Mouse (Mus musculus): ENCODE measurements at regions not wholly inside any gene's neighbourhood (a gene's known extent, or its start where the extent isn't known, plus 50 kb on each side); places are given as distances from the start of the nearest gene placed in this dataset.

DNA sequence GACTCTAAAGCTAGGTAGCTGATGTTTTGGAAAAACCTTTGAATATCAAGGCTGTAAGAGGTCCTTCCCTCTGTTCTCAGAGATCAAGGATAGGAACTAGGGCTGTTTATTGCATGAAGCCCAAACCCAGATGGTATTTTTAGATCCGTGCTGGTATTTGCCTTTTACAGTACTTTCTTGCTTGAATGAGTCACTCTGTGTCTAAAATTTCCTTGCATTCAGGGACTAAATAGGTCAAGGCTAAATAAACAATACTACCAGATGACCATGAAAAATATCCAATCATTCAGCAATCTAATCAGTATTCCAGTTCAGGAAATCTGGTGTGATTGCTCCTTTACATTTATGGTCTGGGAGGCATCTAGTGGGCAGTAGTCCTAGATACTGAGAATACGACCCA lies 243.6 kb downstream of the Btg1 start:
- Histone ChIP-seq H3K4me1 (ENCODE audit: control insufficient read depth, insufficient read depth, insufficient read length, low read length) (no peaks in the 10 kb centered on the region), H3K4me3 (ENCODE audit: low read depth, low read length) (no peak overlapping the region), H3K36me3 (ENCODE audit: control insufficient read depth, insufficient read depth, low read length) (no peaks in the 10 kb centered on the region), H3K27ac (ENCODE audit: insufficient read depth, low read depth, low read length) (no peak overlapping the region), H3K27me3 (ENCODE audit: control insufficient read depth, insufficient read depth, low read length) (no peaks in the 10 kb centered on the region)
- 84% methylated on average over 2 of the region's 2 CpGs for WGBS
- TF ChIP-seq POLR2A (IDR thresholded peaks at IDR 0.05; ENCODE audit: low read depth, low read length) (no peak), CTCF (IDR thresholded peaks at IDR 0.05; ENCODE audit: extremely low read depth, insufficient read length, insufficient replicate concordance, low read depth, low read length) (no peak)

DNA sequence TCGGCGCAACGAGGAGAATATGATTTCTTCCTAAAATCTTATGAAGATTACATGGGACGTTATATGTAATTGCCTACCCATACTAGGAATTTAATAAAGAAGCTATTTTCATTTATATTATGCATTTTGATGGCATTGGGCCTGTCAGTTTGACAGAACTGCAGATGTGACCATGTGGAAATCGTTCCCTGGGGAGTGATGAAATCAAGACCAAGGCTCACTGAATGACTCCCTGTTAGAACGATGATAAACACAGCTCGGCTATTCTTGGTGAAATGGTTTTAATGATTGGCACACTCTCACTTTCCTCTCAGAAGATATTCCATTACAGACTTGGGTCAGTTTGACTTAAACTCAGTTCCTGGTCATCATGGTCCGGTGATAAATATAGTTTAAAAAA lies 246.4 kb downstream of the Btg1 start:
- Histone ChIP-seq H3K4me3 (ENCODE audit: low read depth, low read length) (no peak overlapping the region), H3K27me3 (ENCODE audit: control insufficient read depth, insufficient read depth, low read length) (no peaks in the 10 kb centered on the region), H3K27ac (ENCODE audit: insufficient read depth, low read depth, low read length) (no peak overlapping the region), H3K36me3 (ENCODE audit: control insufficient read depth, insufficient read depth, low read length) (no peaks in the 10 kb centered on the region), H3K4me1 (ENCODE audit: control insufficient read depth, insufficient read depth, insufficient read length, low read length) (no peaks in the 10 kb centered on the region)
- TF ChIP-seq CTCF (IDR thresholded peaks at IDR 0.05; ENCODE audit: extremely low read depth, insufficient read length, insufficient replicate concordance, low read depth, low read length) (no peak), POLR2A (IDR thresholded peaks at IDR 0.05; ENCODE audit: low read depth, low read length) (no peak)
- WGBS = 85% methylated on average over 8 of the region's 8 CpGs

DNA sequence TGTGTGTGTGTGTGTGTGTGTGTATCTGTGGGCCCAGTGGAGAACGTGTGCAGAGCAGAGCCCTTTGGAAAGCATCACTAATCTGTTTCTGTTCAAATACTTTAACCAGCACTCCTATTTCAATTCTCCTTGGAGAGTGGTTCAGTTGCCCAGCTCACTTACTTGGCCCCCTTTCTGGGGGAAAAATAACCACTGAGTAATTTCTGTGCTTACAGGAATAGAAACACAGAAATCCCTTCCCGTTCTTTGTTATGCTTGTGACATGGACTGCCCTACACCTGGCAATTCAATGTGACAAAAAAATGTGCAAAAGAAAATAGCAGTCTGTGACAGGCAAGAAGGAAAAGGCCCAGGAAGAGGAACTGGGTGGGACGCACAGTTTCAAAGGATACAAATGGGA lies 249.7 kb downstream of the Btg1 start:
- no peak overlapping the region for H3K27ac ChIP-seq (ENCODE audit: insufficient read depth, low read depth, low read length)
- no peaks in the 10 kb centered on the region for H3K4me1 ChIP-seq (ENCODE audit: control insufficient read depth, insufficient read depth, insufficient read length, low read length)
- no peaks in the 10 kb centered on the region for H3K36me3 ChIP-seq (ENCODE audit: control insufficient read depth, insufficient read depth, low read length)
- no peaks in the 10 kb centered on the region for H3K27me3 ChIP-seq (ENCODE audit: control insufficient read depth, insufficient read depth, low read length)
- H3K4me3 ChIP-seq (ENCODE audit: low read depth, low read length) = no peak overlapping the region
- 83% methylated on average over 3 of the region's 3 CpGs for WGBS
- no peak for TF ChIP-seq POLR2A (IDR thresholded peaks at IDR 0.05; ENCODE audit: low read depth, low read length)
- TF ChIP-seq CTCF (IDR thresholded peaks at IDR 0.05; ENCODE audit: extremely low read depth, insufficient read length, insufficient replicate concordance, low read depth, low read length) = no peak

DNA sequence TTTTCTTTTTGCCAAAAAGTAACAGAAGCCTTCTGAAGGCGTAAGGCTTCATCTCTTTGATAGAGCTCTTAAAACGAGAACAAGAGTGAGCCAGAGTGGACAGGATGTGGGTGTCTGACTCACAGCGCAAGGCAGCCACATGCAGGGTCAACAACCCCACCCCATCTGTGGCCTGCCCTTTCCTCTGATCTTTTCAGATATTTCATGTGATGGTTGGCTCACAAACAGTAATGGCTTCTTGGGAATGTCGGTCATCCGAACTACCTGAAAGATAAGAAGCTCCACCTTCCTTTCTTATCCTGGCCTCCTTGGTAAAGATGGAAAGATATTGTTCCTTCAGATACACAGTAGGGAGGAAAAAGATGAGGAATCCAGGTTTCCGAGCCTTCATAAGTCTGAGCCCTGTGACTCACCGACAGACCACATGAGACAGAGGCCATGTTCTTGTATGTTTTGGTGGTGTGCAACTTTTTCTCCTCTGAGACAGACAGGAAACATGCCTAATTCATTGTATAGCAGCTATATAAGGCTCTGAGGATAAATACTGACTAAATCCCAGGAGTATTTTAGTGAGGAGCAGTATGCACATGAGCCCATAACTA lies 254.9 kb downstream of the Btg1 start:
- TF ChIP-seq POLR2A (IDR thresholded peaks at IDR 0.05; ENCODE audit: low read depth, low read length) (no peak), CTCF (IDR thresholded peaks at IDR 0.05; ENCODE audit: extremely low read depth, insufficient read length, insufficient replicate concordance, low read depth, low read length) (no peak)
- no peak overlapping the region for H3K4me3 ChIP-seq (ENCODE audit: low read depth, low read length)
- H3K27ac ChIP-seq (ENCODE audit: insufficient read depth, low read depth, low read length) = no peak overlapping the region
- H3K36me3 ChIP-seq (ENCODE audit: control insufficient read depth, insufficient read depth, low read length) = no peaks in the 10 kb centered on the region
- 76% methylated on average over 7 of the region's 7 CpGs for WGBS
- no peaks in the 10 kb centered on the region for H3K27me3 ChIP-seq (ENCODE audit: control insufficient read depth, insufficient read depth, low read length)
- H3K4me1 ChIP-seq (ENCODE audit: control insufficient read depth, insufficient read depth, insufficient read length, low read length) = no peaks in the 10 kb centered on the region; the same call in 1 of the 2 replicates

DNA sequence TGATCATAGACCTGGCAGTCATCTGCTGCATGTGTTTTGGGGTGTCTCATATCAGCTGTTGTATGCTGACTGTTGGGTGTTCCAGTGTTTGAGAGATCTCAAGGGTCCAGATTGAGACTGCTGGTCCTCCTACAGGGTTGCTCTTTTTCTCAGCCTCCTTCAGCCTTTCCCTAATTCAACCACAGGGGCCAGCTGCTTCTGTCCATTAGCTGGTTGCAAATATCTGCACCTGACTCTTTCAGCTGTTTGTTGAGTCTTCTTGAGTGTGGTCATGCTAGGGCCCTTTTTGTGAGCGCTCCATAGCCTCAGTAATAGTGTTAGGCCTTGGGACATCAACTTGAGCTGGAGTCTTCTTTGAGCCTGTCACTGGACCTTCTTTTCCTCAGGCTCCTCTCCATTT lies 257.8 kb downstream of the Btg1 start:
- H3K36me3 ChIP-seq (ENCODE audit: control insufficient read depth, insufficient read depth, low read length) = no peaks in the 10 kb centered on the region
- no peaks in the 10 kb centered on the region; the same call in 1 of the 2 replicates for H3K4me1 ChIP-seq (ENCODE audit: control insufficient read depth, insufficient read depth, insufficient read length, low read length)
- TF ChIP-seq POLR2A (IDR thresholded peaks at IDR 0.05; ENCODE audit: low read depth, low read length) = no peak
- no peak for TF ChIP-seq CTCF (IDR thresholded peaks at IDR 0.05; ENCODE audit: extremely low read depth, insufficient read length, insufficient replicate concordance, low read depth, low read length)
- no peak overlapping the region for H3K4me3 ChIP-seq (ENCODE audit: low read depth, low read length)
- 100% methylated on average over 1 of the region's 1 CpGs for WGBS
- no peaks in the 10 kb centered on the region for H3K27me3 ChIP-seq (ENCODE audit: control insufficient read depth, insufficient read depth, low read length)
- H3K27ac ChIP-seq (ENCODE audit: insufficient read depth, low read depth, low read length) = no peak overlapping the region

DNA sequence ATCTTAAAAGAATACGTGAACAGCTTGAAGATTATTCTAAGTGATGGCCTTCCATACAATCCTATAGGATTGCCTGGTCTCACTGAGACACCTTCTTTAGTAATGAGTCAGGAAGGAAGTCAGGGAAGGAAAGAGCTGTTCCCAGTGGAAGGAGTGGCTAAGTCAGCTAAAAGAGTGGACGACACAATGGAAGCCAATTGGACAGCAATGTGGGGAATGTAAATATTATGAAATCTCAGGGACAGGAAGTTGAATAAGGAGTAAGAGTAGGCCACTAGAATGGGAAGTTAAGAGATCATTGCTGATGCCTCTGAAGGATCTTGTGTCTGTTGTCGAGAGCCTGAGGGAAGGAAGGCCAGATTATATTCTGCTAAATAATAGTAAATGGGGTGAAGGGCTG lies 258.9 kb downstream of the Btg1 start:
- Histone ChIP-seq H3K4me1 (ENCODE audit: control insufficient read depth, insufficient read depth, insufficient read length, low read length) (no peaks in the 10 kb centered on the region; the same call in 1 of the 2 replicates), H3K36me3 (ENCODE audit: control insufficient read depth, insufficient read depth, low read length) (no peaks in the 10 kb centered on the region), H3K27ac (ENCODE audit: insufficient read depth, low read depth, low read length) (no peak overlapping the region), H3K27me3 (ENCODE audit: control insufficient read depth, insufficient read depth, low read length) (no peaks in the 10 kb centered on the region), H3K4me3 (ENCODE audit: low read depth, low read length) (no peak overlapping the region)
- WGBS = 68% methylated on average over 3 of the region's 3 CpGs
- no peak for TF ChIP-seq CTCF (IDR thresholded peaks at IDR 0.05; ENCODE audit: extremely low read depth, insufficient read length, insufficient replicate concordance, low read depth, low read length)
- TF ChIP-seq POLR2A (IDR thresholded peaks at IDR 0.05; ENCODE audit: low read depth, low read length) = no peak

DNA sequence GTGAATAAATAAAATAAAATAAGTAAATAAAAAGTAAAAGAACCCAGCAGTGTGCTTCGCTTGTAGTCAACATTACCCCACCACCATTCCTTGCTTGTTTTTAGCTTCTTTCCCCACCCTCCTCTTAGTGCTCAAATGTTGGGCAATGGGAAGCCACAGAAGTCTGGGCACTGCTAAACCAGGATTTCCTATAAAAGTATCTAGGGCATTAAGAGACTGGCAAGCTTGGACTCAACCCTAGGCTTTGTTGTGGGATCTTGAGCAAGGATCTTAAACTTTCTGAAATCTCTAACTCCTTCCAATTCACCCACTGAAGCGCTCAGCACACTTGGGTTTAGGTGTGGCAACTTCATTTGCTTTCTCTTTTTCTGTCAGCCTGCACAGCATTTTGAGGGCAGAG lies 262.6 kb downstream of the Btg1 start:
- Histone ChIP-seq H3K4me1 (ENCODE audit: control insufficient read depth, insufficient read depth, insufficient read length, low read length) (no peaks in the 10 kb centered on the region; the same call in 1 of the 2 replicates), H3K4me3 (ENCODE audit: low read depth, low read length) (no peak overlapping the region), H3K27ac (ENCODE audit: insufficient read depth, low read depth, low read length) (no peak overlapping the region), H3K36me3 (ENCODE audit: control insufficient read depth, insufficient read depth, low read length) (no peaks in the 10 kb centered on the region), H3K27me3 (ENCODE audit: control insufficient read depth, insufficient read depth, low read length) (no peaks in the 10 kb centered on the region)
- 96% methylated on average over 2 of the region's 2 CpGs for WGBS
- TF ChIP-seq CTCF (IDR thresholded peaks at IDR 0.05; ENCODE audit: extremely low read depth, insufficient read length, insufficient replicate concordance, low read depth, low read length) (no peak), POLR2A (IDR thresholded peaks at IDR 0.05; ENCODE audit: low read depth, low read length) (no peak)
